Mouse (Mus musculus): Measurements from ENCODE around the gene 2200002J24Rik.

- TF ChIP-seq CTCF (IDR thresholded peaks at IDR 0.05; ENCODE audit: control insufficient read depth, insufficient read depth, low read length) (no peak), POLR2A (IDR thresholded peaks at IDR 0.05; ENCODE audit: borderline replicate concordance, control insufficient read depth, low read depth, low read length) (peak; percentile 79; the same call in 1 of the 2 replicates)
Observed at GRCm38 (mm10) chr7:30649591-30650540, 48.9 kb upstream of the 2200002J24Rik start, which contains the start of gene Rbm42.
